Mouse (Mus musculus): ENCODE results near the gene Pitpnm2. TPM values are rescaled to one million over a fixed set of nuclear protein-coding genes. Genes with fewer than 3 reads are reported as not detected.

The Pitpnm2 gene
- total RNA-seq, 2 experiments from 2014 or later, result 19.6 to 20.9 TPM

GRCm38 (mm10) chr5:124076559-124076958 lies 173.0 kb downstream of the Pitpnm2 start:
- DNase-seq (ENCODE audit: low spot score), result no peak

- no peak for DNase-seq (ENCODE audit: low spot score)
These were observed 173.8 kb downstream of the Pitpnm2 start for GRCm38 (mm10) chr5:124075716-124076115.

GRCm38 (mm10) chr5:124074845-124075307 lies 174.7 kb downstream of the Pitpnm2 start:
- DNase-seq (ENCODE audit: low spot score), result no peak

- peak; percentile 68 for DNase-seq (ENCODE audit: low spot score)
These were observed 175.9 kb downstream of the Pitpnm2 start for GRCm38 (mm10) chr5:124073682-124074081.

- no peak for DNase-seq (ENCODE audit: low spot score)
These were observed 179.9 kb downstream of the Pitpnm2 start for GRCm38 (mm10) chr5:124069657-124070056.

Other genes starting within 250 kb of the Pitpnm2 start
- 1 to 10 TPM; 5.7 to 6.6 TPM for gene Vps37b, start 217.5 kb downstream of the Pitpnm2 start, total RNA-seq (2021)
- gene Abcb9, start 154.0 kb downstream of the Pitpnm2 start, total RNA-seq (2021), result 1 to 10 TPM; 8.4 to 8.9 TPM
- 10 to 100 TPM; 13.2 to 14.5 TPM for gene Ogfod2, start 137.5 kb downstream of the Pitpnm2 start, total RNA-seq (2021)
- 10 to 100 TPM; 39.1 TPM for gene Arl6ip4, start 133.7 kb downstream of the Pitpnm2 start, total RNA-seq (2021)
- 1 to 10 TPM; 3.1 to 3.3 TPM for gene Mphosph9, start 78.2 kb upstream of the Pitpnm2 start, total RNA-seq (2021)
- 1 to 10 TPM; 7.3 to 7.7 TPM for gene 2810006K23Rik, start 78.3 kb upstream of the Pitpnm2 start, total RNA-seq (2021)
- gene Cdk2ap1, start 113.3 kb upstream of the Pitpnm2 start, total RNA-seq (2021), result 100 to 1,000 TPM; 146 to 161 TPM
- 10 to 100 TPM; 40.4 to 42.4 TPM for gene Sbno1, start 176.2 kb upstream of the Pitpnm2 start, total RNA-seq (2021)
- gene Kmt5a, start 190.2 kb upstream of the Pitpnm2 start, total RNA-seq (2021), result 100 to 1,000 TPM; 167 to 244 TPM
- gene Rilpl2, start 228.6 kb upstream of the Pitpnm2 start, total RNA-seq (2021), result 1 to 10 TPM; 4.6 to 5.6 TPM
- gene Snrnp35, start 233.4 kb upstream of the Pitpnm2 start, total RNA-seq (2021), result 10 to 100 TPM; 21.0 to 28.1 TPM